In genomic region chr6:30907970-30908369, GRCm38 (mm10) we compare ENCODE assay signal across 12 mouse cellular contexts. TPM values are rescaled to one million over a fixed set of nuclear protein-coding genes. Genes with fewer than 3 reads are reported as not detected.
DNase-seq lines count a peak whose midpoint lies in the region.
"Had no signal": no experiment of that assay in that cellular context is flagged by ENCODE, and none has a peak within 500 bp of the region (broad histone marks: within the 10 kb centered on the region; RNA-seq: fewer than 3 reads in every experiment).

No protein-coding gene starts in this region.

- intact Hi-C loops in left cerebral cortex, postnatal 4 days (cut with DNase I): no loop called here

- H3K4me3 ChIP-seq in limb, embryonic 10.5 days: no peak overlapping the region

- WGBS in limb, embryonic 10.5 days: 58% methylated on average over 3 of the region's 3 CpGs

- H3K9me3 ChIP-seq in limb, embryonic 10.5 days (replicated peaks): no peaks in the 10 kb centered on the region

- peaks cover 6% of the 10 kb centered on the region; the same call in 1 of the 2 replicates for H3K4me1 ChIP-seq in limb, embryonic 10.5 days

- H3K27ac ChIP-seq in limb, embryonic 10.5 days: 0 out of 2 replicates have a peak overlapping the region, but pooled peaks have one; percentile 36

- no peaks in the 10 kb centered on the region for H3K36me3 ChIP-seq in limb, embryonic 10.5 days

- DNase-seq in adrenal gland, postnatal 14 days: peak; percentile 6
- DNase-seq in adrenal gland, postnatal 25 days: no peak
- DNase-seq in left cerebral cortex, adult 11 months (ENCODE audit: low spot score): peak; percentile 49
- no peak for DNase-seq in left cerebral cortex, postnatal 4 days
- no peak for DNase-seq in limb, embryonic 10.5 days (ENCODE audit: low spot score)
- DNase-seq in telencephalon, adult 2 months (ENCODE audit: low read depth, low spot score): peak; percentile 78
- no peak for DNase-seq in kidney, adult 9 months
- no peak for DNase-seq in cerebellum, postnatal 25 days
- DNase-seq: liver; lung, postnatal 14 days had no signal

- H3K27me3 ChIP-seq in limb, embryonic 10.5 days (ENCODE audit: low read depth, poor library complexity, severe bottlenecking): no peaks in the 10 kb centered on the region

RNA-seq across cellular contexts. Expression of gene Tsga13, which starts 7.4 kb away (rescaled TPM):
- total RNA-seq in adrenal gland, postnatal 14 days (2021): not detected in 2 replicates
- total RNA-seq in adrenal gland, postnatal 25 days (2021): not detected in 2 replicates
- 1 to 10 TPM in 1 of 2 experiments, under 1 TPM in 1; 0.56 to 1.7 TPM for total RNA-seq in left cerebral cortex, postnatal 4 days (2021)
- polyA plus RNA-seq in limb, embryonic 10.5 days (2016; fragmentation: Nextera tagmentation; extraction: Ambion mirVana): not detected in 2 replicates
- total RNA-seq: monocyte, adult 5-6 weeks had no signal
- polyA plus RNA-seq: forebrain, embryonic 14.5 days had no signal

RNA-seq across cellular contexts. Expression of gene Copg2, which starts 11.4 kb away (rescaled TPM):
- total RNA-seq in adrenal gland, postnatal 14 days (2021): 50.1 and 51.5 TPM in 2 replicates
- total RNA-seq in adrenal gland, postnatal 25 days (2021): 55.2 and 89.9 TPM in 2 replicates
- 10 to 100 TPM; 51.6 to 52.0 TPM for total RNA-seq in left cerebral cortex, postnatal 4 days (2021)
- polyA plus RNA-seq in limb, embryonic 10.5 days (2016; fragmentation: Nextera tagmentation; extraction: Ambion mirVana): 20.6 and 25.8 TPM in 2 replicates

RNA-seq across cellular contexts. Expression of gene Klf14, which starts 50.9 kb away (rescaled TPM):
- total RNA-seq in adrenal gland, postnatal 14 days (2021): 0.11 and 0.33 TPM in 2 replicates
- not detected in 2 replicates for total RNA-seq in adrenal gland, postnatal 25 days (2021)
- under 1 TPM; 0.16 to 0.36 TPM for total RNA-seq in left cerebral cortex, postnatal 4 days (2021)
- 0.73 and 1.1 TPM in 2 replicates for polyA plus RNA-seq in limb, embryonic 10.5 days (2016; fragmentation: Nextera tagmentation; extraction: Ambion mirVana)
- total RNA-seq: monocyte, adult 5-6 weeks had no signal

Comparison
In these comparisons a context has a peak if more than half of its experiments do, and no peak if none do; other contexts are left out.
1. DNase-seq: peak in adrenal gland, postnatal 14 days (single experiment), left cerebral cortex, adult 11 months (single experiment) and telencephalon, adult 2 months (single experiment); none in adrenal gland, postnatal 25 days (single experiment), left cerebral cortex, postnatal 4 days (single experiment), limb, embryonic 10.5 days (single experiment), kidney, adult 9 months (single experiment) and cerebellum, postnatal 25 days (0 of 2).